Mouse (Mus musculus) brain, embryonic 14.5 days (tissue): ENCODE measurements around the gene Pskh1.

Experiments
- CTCF ChIP-seq: fragments of 200-500 bp; IDR thresholded peaks from 2 replicates; pipeline ENCODE4 v1.5.1; 2012; ENCODE audit warnings: inconsistent platforms, mild to moderate bottlenecking, moderate library complexity, borderline replicate concordance; ENCODE audit not compliant: insufficient read depth, insufficient read length; ENCODE audit errors: extremely low read depth
- POLR2A ChIP-seq: fragments of 200-500 bp; IDR thresholded peaks from 2 replicates; pipeline ENCODE4 v1.6.1; 2012; ENCODE audit warnings: mild to moderate bottlenecking, inconsistent platforms, borderline replicate concordance; ENCODE audit not compliant: poor library complexity, insufficient read depth, insufficient read length, severe bottlenecking; ENCODE audit errors: extremely low read depth

DNA sequence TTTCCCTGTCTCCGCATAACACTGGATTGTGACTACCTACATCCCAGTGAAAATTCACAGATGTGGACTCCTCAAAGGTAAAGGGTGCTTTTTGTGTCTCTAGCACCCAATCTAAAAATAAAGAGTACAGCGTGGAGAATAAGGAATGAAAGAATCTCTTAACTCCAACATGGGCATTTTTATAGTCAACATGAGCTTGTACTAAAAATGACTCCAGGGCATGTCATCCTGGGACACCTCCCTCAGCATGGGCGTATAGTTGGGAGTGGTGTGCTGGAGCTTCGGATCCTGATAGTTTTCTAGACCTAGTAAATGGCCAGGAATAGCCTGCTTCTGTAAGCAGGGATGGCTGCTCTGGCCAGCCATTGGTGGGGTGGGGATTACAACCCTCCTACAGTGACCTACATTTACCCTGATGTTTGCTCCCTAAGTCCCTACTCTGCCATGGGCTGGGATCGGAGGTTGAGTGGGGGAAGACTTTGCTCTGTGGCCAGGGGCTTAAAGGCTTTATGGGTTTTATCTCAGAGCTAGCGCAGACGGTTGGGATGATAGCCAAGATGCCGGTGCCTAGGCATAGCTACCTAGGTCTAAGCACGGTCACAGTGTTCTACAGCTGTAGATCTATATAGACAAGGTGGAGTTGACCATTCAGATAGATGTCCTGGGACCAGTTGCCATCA lies 2.3 kb upstream of the Pskh1 start:
- TF ChIP-seq CTCF, result no peak
- no peak for TF ChIP-seq POLR2A
